Mouse (Mus musculus) midbrain, embryonic 15.5 days (tissue): ENCODE measurements at regions not wholly inside any gene's neighbourhood (a gene's known extent, or its start where the extent isn't known, plus 50 kb on each side); places are given as distances from the start of the nearest gene placed in this dataset.
"Not testable (repeated sequence)": the region's sequence is repeated elsewhere in the genome, so short reads cannot be mapped to it uniquely, and the experiment has no call there.

ENCODE experiments used
- ATAC-seq: fragments of 200-750 bp; cut with Nextera tagmentation; replicated peaks from 2 replicates; pipeline ENCODE4 v1.8.0; 2017; ENCODE audit warnings: moderate TSS enrichment
- H3K27ac ChIP-seq: fragments of 300-500 bp; sonication (generic); 2 replicates; pipeline ENCODE4 v1.5.1; 2015; ENCODE audit warnings: mild to moderate bottlenecking, inconsistent platforms
- H3K27me3 ChIP-seq: fragments of 300-500 bp; sonication (generic); replicated peaks from 2 replicates; pipeline ENCODE4 v1.6.1; 2015; ENCODE audit warnings: inconsistent platforms
- H3K36me3 ChIP-seq: fragments of 300-500 bp; sonication (generic); replicated peaks from 2 replicates; pipeline ENCODE4 v1.6.1; 2015; ENCODE audit warnings: inconsistent platforms
- H3K4me1 ChIP-seq: fragments of 300-500 bp; sonication (generic); 2 replicates; pipeline ENCODE4 v1.6.1; 2015; ENCODE audit warnings: inconsistent platforms
- H3K4me2 ChIP-seq: fragments of 300-500 bp; sonication (generic); 2 replicates; pipeline ENCODE4 v1.6.1; 2015; ENCODE audit warnings: inconsistent platforms, mild to moderate bottlenecking, moderate library complexity
- H3K4me3 ChIP-seq: fragments of 300-500 bp; sonication (generic); 2 replicates; pipeline ENCODE4 v1.5.1; 2015; ENCODE audit warnings: mild to moderate bottlenecking, inconsistent platforms
- H3K9ac ChIP-seq: fragments of 300-500 bp; sonication (generic); 2 replicates; pipeline ENCODE4 v1.6.1; 2015; ENCODE audit warnings: mild to moderate bottlenecking, inconsistent platforms
- H3K9me3 ChIP-seq: fragments of 300-500 bp; sonication (generic); 2 replicates; pipeline ENCODE4 v1.6.1; 2016; ENCODE audit warnings: inconsistent platforms
- WGBS: fragments of 180-500 bp; shearing (Covaris S2); methylation state at CpG from one replicate; pipeline ENCODE4 v1.1.7; 2015; ENCODE audit warnings: mixed read lengths; 5-methylcytosine and 5-hydroxymethylcytosine counted together

DNA sequence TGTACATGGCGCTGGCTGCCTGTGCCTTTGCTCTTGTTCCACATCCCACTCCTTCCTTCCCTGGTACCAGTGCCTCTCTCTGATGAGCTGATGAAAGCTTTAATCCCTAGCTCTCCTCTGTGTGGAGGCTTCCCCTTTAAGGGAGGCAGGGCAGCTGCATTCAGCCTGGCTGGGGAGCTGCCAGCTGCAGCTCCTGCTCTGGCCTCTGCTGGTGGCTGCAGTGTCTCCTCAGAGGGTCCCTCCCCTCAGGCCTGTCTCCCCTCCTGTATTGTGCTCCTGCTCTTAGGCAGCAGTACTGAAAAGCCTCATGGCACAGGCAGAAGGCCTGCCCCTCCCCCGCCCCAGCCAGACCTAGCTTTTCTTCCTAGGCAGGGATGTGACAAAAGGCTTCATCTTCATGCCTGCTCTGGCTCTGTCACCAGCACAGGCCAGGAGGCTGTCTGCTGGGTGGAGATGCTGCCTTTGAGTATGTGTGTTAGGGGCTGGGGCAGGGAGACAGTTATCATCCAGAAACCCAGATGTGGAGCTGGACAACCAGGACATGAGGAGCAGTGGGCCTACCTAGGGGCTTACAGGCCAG is 97.7 kb upstream of the Zcchc13 start:
- 0% methylated on average over 1 of the region's 2 CpGs for WGBS
- not testable (repeated sequence) for H3K4me2 ChIP-seq

DNA sequence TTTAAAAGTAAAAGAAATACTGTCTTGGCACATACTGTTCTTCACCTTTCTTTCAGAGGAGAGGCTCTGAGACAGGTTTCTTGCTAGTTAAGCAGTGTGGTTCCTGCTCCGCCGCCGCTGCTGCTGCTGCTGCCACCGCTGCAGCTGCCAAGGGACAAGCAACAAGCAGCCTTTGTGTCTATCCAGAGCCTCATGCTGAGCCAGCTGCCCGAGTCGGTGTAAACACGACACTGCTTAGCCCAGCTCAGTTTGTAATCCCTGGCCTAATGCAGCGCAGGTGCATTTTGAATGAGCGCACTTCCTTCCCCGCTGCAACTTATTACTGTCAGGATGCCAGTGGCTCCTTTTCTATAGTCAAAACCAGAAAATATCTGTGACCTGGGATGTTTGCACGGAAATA is 97.1 kb upstream of the Zcchc13 start:
- Histone ChIP-seq H3K4me2 (peak overlapping the region; percentile 13; the same call in 1 of the 2 replicates), H3K36me3 (no peaks in the 10 kb centered on the region), H3K4me1 (peaks cover 9% of the 10 kb centered on the region), H3K4me3 (no peak overlapping the region), H3K27me3 (no peaks in the 10 kb centered on the region), H3K9ac (no peak overlapping the region), H3K9me3 (no peaks in the 10 kb centered on the region), H3K27ac (peak overlapping the region; percentile 87)
- peak; percentile 77 for ATAC-seq
- 1% methylated on average over 11 of the region's 11 CpGs for WGBS

More for the DNA sequence above, 97.7 kb upstream of the Zcchc13 start:
- not testable (repeated sequence) for H3K9ac ChIP-seq, H3K9me3 ChIP-seq, H3K36me3 ChIP-seq, H3K4me1 ChIP-seq, H3K4me3 ChIP-seq, H3K27me3 ChIP-seq
- peak overlapping the region; percentile 87 for H3K27ac ChIP-seq
- peak; percentile 94 for ATAC-seq

- H3K27me3 ChIP-seq: no peaks in the 10 kb centered on the region
- ATAC-seq: no peak
- no peak overlapping the region for H3K4me3 ChIP-seq
- no peaks in the 10 kb centered on the region for H3K36me3 ChIP-seq
- H3K27ac ChIP-seq: peak overlapping the region; percentile 87
- WGBS: 10% methylated on average over 1 of the region's 1 CpGs
- no peaks in the 10 kb centered on the region for H3K9me3 ChIP-seq
- no peak overlapping the region for H3K9ac ChIP-seq
- no peak overlapping the region for H3K4me2 ChIP-seq
- peaks cover 9% of the 10 kb centered on the region for H3K4me1 ChIP-seq
Observed at GRCm38 (mm10) chrX:103533831-103534230, 96.6 kb upstream of the Zcchc13 start.

- Histone ChIP-seq H3K27ac (no peak overlapping the region), H3K4me2 (no peak overlapping the region), H3K9me3 (no peaks in the 10 kb centered on the region), H3K9ac (no peak overlapping the region), H3K27me3 (no peaks in the 10 kb centered on the region), H3K4me3 (no peak overlapping the region), H3K4me1 (no peaks in the 10 kb centered on the region), H3K36me3 (no peaks in the 10 kb centered on the region)
- 87% methylated on average over 5 of the region's 5 CpGs for WGBS
- ATAC-seq: no peak
Observed at GRCm38 (mm10) chrX:103546490-103547202, 83.7 kb upstream of the Zcchc13 start.

DNA sequence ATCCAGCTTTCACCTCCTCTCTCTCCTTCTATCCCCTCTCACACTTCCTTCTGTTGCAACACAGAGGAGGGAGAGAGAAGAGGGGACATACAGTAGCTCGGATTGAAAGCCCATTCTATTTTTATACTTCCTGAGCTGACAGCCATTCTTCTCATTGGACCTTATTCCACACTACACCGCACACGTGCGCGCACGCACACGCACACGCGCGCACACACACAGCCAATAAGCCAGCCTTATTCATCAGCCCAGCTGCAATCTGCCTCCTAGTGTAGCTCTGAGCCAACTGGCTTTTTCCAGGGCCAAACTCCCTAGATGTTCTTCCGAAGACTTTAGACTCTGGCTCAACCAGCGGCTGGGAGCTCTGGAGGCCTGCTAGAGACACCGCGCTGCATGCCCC is 79.1 kb upstream of the Zcchc13 start:
- no peak for ATAC-seq
- no peaks in the 10 kb centered on the region for H3K27me3 ChIP-seq
- peaks cover 5% of the 10 kb centered on the region for H3K4me1 ChIP-seq
- H3K36me3 ChIP-seq: no peaks in the 10 kb centered on the region
- H3K4me2 ChIP-seq: no peak overlapping the region
- no peak overlapping the region for H3K9ac ChIP-seq
- no peak overlapping the region for H3K27ac ChIP-seq
- H3K9me3 ChIP-seq: no peaks in the 10 kb centered on the region
- no peak overlapping the region for H3K4me3 ChIP-seq
- WGBS: 87% methylated on average over 14 of the region's 14 CpGs

- H3K4me2 ChIP-seq: no peak overlapping the region
- H3K27ac ChIP-seq: no peak overlapping the region
- H3K36me3 ChIP-seq: no peaks in the 10 kb centered on the region
- H3K9ac ChIP-seq: no peak overlapping the region
- H3K4me3 ChIP-seq: no peak overlapping the region
- H3K27me3 ChIP-seq: no peaks in the 10 kb centered on the region
- WGBS: 93% methylated on average over 3 of the region's 3 CpGs
- no peaks in the 10 kb centered on the region for H3K9me3 ChIP-seq
- peaks cover 13% of the 10 kb centered on the region for H3K4me1 ChIP-seq
- no peak for ATAC-seq
Observed at GRCm38 (mm10) chrX:103553196-103553595, 77.2 kb upstream of the Zcchc13 start.

GRCm38 (mm10) chrX:103553605-103554004 is 76.8 kb upstream of the Zcchc13 start:
- no peak overlapping the region for H3K4me3 ChIP-seq
- H3K9me3 ChIP-seq: no peaks in the 10 kb centered on the region
- H3K27ac ChIP-seq: no peak overlapping the region
- WGBS: 85% methylated on average over 3 of the region's 3 CpGs
- H3K27me3 ChIP-seq: no peaks in the 10 kb centered on the region
- H3K4me1 ChIP-seq: peaks cover 13% of the 10 kb centered on the region
- no peak overlapping the region for H3K9ac ChIP-seq
- H3K4me2 ChIP-seq: no peak overlapping the region
- no peaks in the 10 kb centered on the region for H3K36me3 ChIP-seq
- no peak for ATAC-seq

DNA sequence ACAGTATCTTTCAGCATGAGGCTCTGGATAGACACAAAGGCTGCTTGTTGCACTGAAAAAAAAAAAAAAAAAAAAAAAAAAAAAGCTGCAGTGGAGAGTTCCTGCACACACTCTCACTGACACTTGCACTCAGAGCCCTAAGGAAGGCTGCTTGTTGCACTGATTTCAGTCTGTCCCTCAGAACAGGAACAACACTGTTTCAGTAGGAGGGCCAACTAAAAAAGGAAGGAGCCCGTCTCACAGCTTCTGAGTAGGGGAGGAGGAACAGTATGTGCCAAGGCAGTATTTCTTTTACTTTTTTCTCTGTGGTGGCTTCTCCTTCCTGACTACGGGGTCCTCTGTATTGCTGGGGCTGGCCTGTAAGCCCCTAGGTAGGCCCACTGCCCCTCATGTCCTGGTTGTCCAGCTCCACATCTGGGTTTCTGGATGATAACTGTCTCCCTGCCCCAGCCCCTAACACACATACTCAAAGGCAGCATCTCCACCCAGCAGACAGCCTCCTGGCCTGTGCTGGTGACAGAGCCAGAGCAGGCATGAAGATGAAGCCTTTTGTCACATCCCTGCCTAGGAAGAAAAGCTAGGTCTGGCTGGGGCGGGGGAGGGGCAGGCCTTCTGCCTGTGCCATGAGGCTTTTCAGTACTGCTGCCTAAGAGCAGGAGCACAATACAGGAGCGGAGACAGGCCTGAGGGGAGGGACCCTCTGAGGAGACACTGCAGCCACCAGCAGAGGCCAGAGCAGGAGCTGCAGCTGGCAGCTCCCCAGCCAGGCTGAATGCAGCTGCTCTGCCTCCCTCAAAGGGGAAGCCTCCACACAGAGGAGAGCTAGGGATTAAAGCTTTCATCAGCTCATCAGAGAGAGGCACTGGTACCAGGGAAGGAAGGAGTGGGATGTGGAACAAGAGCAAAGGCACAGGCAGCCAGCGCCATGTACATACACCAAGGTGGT is 75.1 kb upstream of the Zcchc13 start:
- not testable (repeated sequence) for H3K4me2 ChIP-seq, H3K9ac ChIP-seq, H3K4me3 ChIP-seq, H3K36me3 ChIP-seq, H3K9me3 ChIP-seq, H3K27me3 ChIP-seq
- peak overlapping the region; percentile 78 for H3K27ac ChIP-seq
- ATAC-seq: peak; percentile 95
- WGBS: 1% methylated on average over 4 of the region's 5 CpGs
- peaks cover 13% of the 10 kb centered on the region for H3K4me1 ChIP-seq

GRCm38 (mm10) chrX:103556046-103556445 is 74.3 kb upstream of the Zcchc13 start:
- Histone ChIP-seq H3K36me3 (no peaks in the 10 kb centered on the region), H3K4me2 (no peak overlapping the region), H3K4me1 (peaks cover 13% of the 10 kb centered on the region), H3K27me3 (no peaks in the 10 kb centered on the region), H3K9ac (no peak overlapping the region), H3K4me3 (no peak overlapping the region), H3K27ac (peak overlapping the region; percentile 78), H3K9me3 (no peaks in the 10 kb centered on the region)
- peak; percentile 37; the same call in 1 of the 2 replicates for ATAC-seq
- 34% methylated on average over 4 of the region's 4 CpGs for WGBS

- no peak overlapping the region for H3K4me2 ChIP-seq
- H3K36me3 ChIP-seq: no peaks in the 10 kb centered on the region
- peak overlapping the region; percentile 78 for H3K27ac ChIP-seq
- WGBS: 34% methylated on average over 7 of the region's 7 CpGs
- H3K27me3 ChIP-seq: no peaks in the 10 kb centered on the region
- no peak overlapping the region for H3K4me3 ChIP-seq
- ATAC-seq: no peak
- H3K9ac ChIP-seq: no peak overlapping the region
- peaks cover 13% of the 10 kb centered on the region for H3K4me1 ChIP-seq
- H3K9me3 ChIP-seq: no peaks in the 10 kb centered on the region
Observed at GRCm38 (mm10) chrX:103556681-103557490, 73.5 kb upstream of the Zcchc13 start.

DNA sequence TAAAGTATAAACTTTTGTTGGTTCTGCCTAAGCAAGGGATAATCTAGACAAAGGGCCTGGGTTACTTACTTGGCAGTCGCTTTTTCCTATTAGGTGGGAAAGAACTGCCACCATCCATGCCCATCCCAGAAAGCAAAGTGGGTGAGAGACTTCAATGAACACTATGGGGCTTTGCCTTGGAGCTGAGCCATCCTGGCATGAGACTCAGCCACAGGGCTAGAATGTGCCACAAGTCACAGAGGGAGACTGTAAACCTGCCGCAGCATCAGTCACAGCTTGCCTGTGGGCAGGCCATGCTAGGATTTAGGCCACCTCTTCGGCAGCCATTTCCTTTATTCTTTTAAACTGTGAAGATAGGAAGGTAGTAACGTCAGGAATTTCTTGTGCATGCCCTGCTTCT is 72.9 kb upstream of the Zcchc13 start:
- H3K4me2 ChIP-seq: no peak overlapping the region
- H3K27ac ChIP-seq: no peak overlapping the region
- H3K36me3 ChIP-seq: no peaks in the 10 kb centered on the region
- no peak overlapping the region for H3K4me3 ChIP-seq
- H3K4me1 ChIP-seq: peaks cover 13% of the 10 kb centered on the region
- no peak overlapping the region for H3K9ac ChIP-seq
- no peak for ATAC-seq
- no peaks in the 10 kb centered on the region for H3K27me3 ChIP-seq
- 78% methylated on average over 4 of the region's 4 CpGs for WGBS
- no peaks in the 10 kb centered on the region for H3K9me3 ChIP-seq
